In genomic region chr16:49753318-49753717, GRCm38 (mm10) we compare ENCODE assay signal across 13 mouse cellular contexts. TPM values are rescaled to one million over a fixed set of nuclear protein-coding genes. Genes with fewer than 3 reads are reported as not detected.
DNase-seq lines count a peak whose midpoint lies in the region; ATAC-seq and TF ChIP-seq lines count a peak whose summit lies in the region.
"Had no signal": no experiment of that assay in that cellular context is flagged by ENCODE, and none has a peak within 500 bp of the region (broad histone marks: within the 10 kb centered on the region; RNA-seq: fewer than 3 reads in every experiment).

No protein-coding gene starts in this region.

- H3K9me3 ChIP-seq in intestine, embryonic 14.5 days (ENCODE audit: control insufficient read depth, low read length): no peaks in the 10 kb centered on the region
- no peaks in the 10 kb centered on the region for H3K9me3 ChIP-seq in intestine, embryonic 15.5 days
- no peaks in the 10 kb centered on the region for H3K9me3 ChIP-seq in embryonic facial prominence, embryonic 13.5 days
- no peaks in the 10 kb centered on the region for H3K9me3 ChIP-seq in hindbrain, embryonic 13.5 days
- no peaks in the 10 kb centered on the region for H3K9me3 ChIP-seq in midbrain, embryonic 16.5 days (replicated peaks; ENCODE audit: control insufficient read depth, low read length, poor library complexity, severe bottlenecking)

- TF ChIP-seq POLR2A in thymus, adult 2 months (IDR thresholded peaks at IDR 0.05; ENCODE audit: control insufficient read depth, extremely low read depth, insufficient read depth, low read length, poor library complexity): no peak

- H3K27me3 ChIP-seq in intestine, embryonic 14.5 days (replicated peaks; ENCODE audit: control insufficient read depth, insufficient read depth, low read length): no peaks in the 10 kb centered on the region
- H3K27me3 ChIP-seq in intestine, embryonic 15.5 days (replicated peaks): no peaks in the 10 kb centered on the region
- no peaks in the 10 kb centered on the region for H3K27me3 ChIP-seq in embryonic facial prominence, embryonic 13.5 days
- H3K27me3 ChIP-seq in hindbrain, embryonic 13.5 days: no peaks in the 10 kb centered on the region
- no peaks in the 10 kb centered on the region for H3K27me3 ChIP-seq in midbrain, embryonic 16.5 days (ENCODE audit: control insufficient read depth, insufficient read depth, low read depth, low read length)
- H3K27me3 ChIP-seq in thymus, adult 2 months (ENCODE audit: control insufficient read depth, insufficient read depth, low read length): no peaks in the 10 kb centered on the region

- no peak for DNase-seq in intestine, embryonic 14.5 days (ENCODE audit: low spot score)
- no peak for DNase-seq in thymus, adult 2 months
- no peak for DNase-seq in lung, postnatal 36 days
- no peak for DNase-seq in heart, adult 11 months
- DNase-seq: adrenal gland, postnatal 10 days; cerebellum, adult 8-10 months; layer of hippocampus, postnatal 36 days; lung, postnatal 14 days had no signal

- H3K36me3 ChIP-seq in intestine, embryonic 14.5 days (ENCODE audit: control insufficient read depth, insufficient read depth, low read length): no peaks in the 10 kb centered on the region
- no peaks in the 10 kb centered on the region for H3K36me3 ChIP-seq in intestine, embryonic 15.5 days
- H3K36me3 ChIP-seq in embryonic facial prominence, embryonic 13.5 days: no peaks in the 10 kb centered on the region
- no peaks in the 10 kb centered on the region for H3K36me3 ChIP-seq in hindbrain, embryonic 13.5 days
- H3K36me3 ChIP-seq in midbrain, embryonic 16.5 days (ENCODE audit: control insufficient read depth, insufficient read depth, low read length): no peaks in the 10 kb centered on the region
- H3K36me3 ChIP-seq in thymus, adult 2 months (ENCODE audit: control insufficient read depth, insufficient read depth, low read length): no peaks in the 10 kb centered on the region

- ATAC-seq in intestine, embryonic 14.5 days (replicated peaks; ENCODE audit: low FRiP score, low TSS enrichment, low read depth): 0 out of 2 replicates have a peak, but pooled peaks have one; percentile 50
- ATAC-seq in intestine, embryonic 15.5 days: no peak
- ATAC-seq in embryonic facial prominence, embryonic 13.5 days (ENCODE audit: insufficient number of reproducible peaks, insufficient read depth, low FRiP score, low TSS enrichment, low read depth): no peak
- peak; percentile 76 for ATAC-seq in hindbrain, embryonic 13.5 days (ENCODE audit: low FRiP score)
- ATAC-seq in midbrain, embryonic 16.5 days: peak; percentile 78

- H3K4me3 ChIP-seq in intestine, embryonic 14.5 days (ENCODE audit: low read depth, low read length): no peak overlapping the region
- no peak overlapping the region for H3K4me3 ChIP-seq in intestine, embryonic 15.5 days (replicated peaks)
- no peak overlapping the region for H3K4me3 ChIP-seq in embryonic facial prominence, embryonic 13.5 days
- no peak overlapping the region for H3K4me3 ChIP-seq in hindbrain, embryonic 13.5 days
- H3K4me3 ChIP-seq in midbrain, embryonic 16.5 days (ENCODE audit: low read depth, low read length): no peak overlapping the region
- H3K4me3 ChIP-seq in thymus, adult 2 months (ENCODE audit: control insufficient read depth, insufficient read depth, low read length): no peak overlapping the region
- H3K4me3 ChIP-seq: erythroblast, embryonic 14.5 days had no signal

- no peaks in the 10 kb centered on the region for H3K4me1 ChIP-seq in intestine, embryonic 14.5 days (replicated peaks; ENCODE audit: control insufficient read depth, insufficient read depth, low read length)
- H3K4me1 ChIP-seq in intestine, embryonic 15.5 days (replicated peaks): no peaks in the 10 kb centered on the region
- peaks cover 6% of the 10 kb centered on the region for H3K4me1 ChIP-seq in embryonic facial prominence, embryonic 13.5 days
- peaks cover 5% of the 10 kb centered on the region; the same call in 1 of the 2 replicates for H3K4me1 ChIP-seq in hindbrain, embryonic 13.5 days (replicated peaks)
- no peaks in the 10 kb centered on the region for H3K4me1 ChIP-seq in midbrain, embryonic 16.5 days (ENCODE audit: control insufficient read depth, insufficient read depth, low read length)
- peaks cover 3% of the 10 kb centered on the region for H3K4me1 ChIP-seq in thymus, adult 2 months (replicated peaks; ENCODE audit: control insufficient read depth, insufficient read depth, low read length)

- H3K9ac ChIP-seq in intestine, embryonic 14.5 days (ENCODE audit: low read length): no peak overlapping the region
- no peak overlapping the region for H3K9ac ChIP-seq in intestine, embryonic 15.5 days
- H3K9ac ChIP-seq in embryonic facial prominence, embryonic 13.5 days: no peak overlapping the region
- no peak overlapping the region for H3K9ac ChIP-seq in hindbrain, embryonic 13.5 days
- H3K9ac ChIP-seq in midbrain, embryonic 16.5 days (ENCODE audit: low read depth, low read length): no peak overlapping the region

- 49% methylated on average over 3 of the region's 3 CpGs for WGBS in intestine, embryonic 14.5 days
- 62% methylated on average over 3 of the region's 3 CpGs for WGBS in intestine, embryonic 15.5 days
- WGBS in embryonic facial prominence, embryonic 13.5 days: 31% methylated on average over 3 of the region's 3 CpGs
- 36% methylated on average over 3 of the region's 3 CpGs for WGBS in hindbrain, embryonic 13.5 days
- 32% methylated on average over 3 of the region's 3 CpGs for WGBS in midbrain, embryonic 16.5 days
- WGBS in thymus, adult 2 months: 82% methylated on average over 3 of the region's 3 CpGs

- H3K4me2 ChIP-seq in intestine, embryonic 14.5 days (ENCODE audit: low read length): no peak overlapping the region
- H3K4me2 ChIP-seq in intestine, embryonic 15.5 days (replicated peaks): no peak overlapping the region
- H3K4me2 ChIP-seq in embryonic facial prominence, embryonic 13.5 days: no peak overlapping the region
- no peak overlapping the region for H3K4me2 ChIP-seq in hindbrain, embryonic 13.5 days
- no peak overlapping the region for H3K4me2 ChIP-seq in midbrain, embryonic 16.5 days (ENCODE audit: low read length)

- no peak overlapping the region for H3K27ac ChIP-seq in intestine, embryonic 14.5 days (ENCODE audit: low read depth)
- no peak overlapping the region for H3K27ac ChIP-seq in intestine, embryonic 15.5 days
- 0 out of 2 replicates have a peak overlapping the region, but pooled peaks have one; percentile 16 for H3K27ac ChIP-seq in embryonic facial prominence, embryonic 13.5 days
- peak overlapping the region; percentile 52 for H3K27ac ChIP-seq in hindbrain, embryonic 13.5 days
- H3K27ac ChIP-seq in midbrain, embryonic 16.5 days (ENCODE audit: low read length): no peak overlapping the region
- H3K27ac ChIP-seq in thymus, adult 2 months (ENCODE audit: control insufficient read depth, insufficient read depth, low read length): no peak overlapping the region

- no peak for TF ChIP-seq CTCF in thymus, adult 2 months (IDR thresholded peaks at IDR 0.05; ENCODE audit: borderline replicate concordance, control insufficient read depth, extremely low read depth, insufficient read depth, low read length, poor library complexity)

RNA-seq across cellular contexts. Expression of gene Cd47, which starts 47.0 kb away (rescaled TPM):
- 68.0 and 74.7 TPM in 2 replicates for polyA plus RNA-seq in intestine, embryonic 14.5 days (2014; fragmentation: Nextera tagmentation; extraction: Ambion mirVana)
- 79.0 and 85.0 TPM in 2 replicates for polyA plus RNA-seq in intestine, embryonic 15.5 days (2015; fragmentation: Nextera tagmentation; extraction: Ambion mirVana)
- 70.1 and 83.0 TPM in 2 replicates for polyA plus RNA-seq in embryonic facial prominence, embryonic 13.5 days (2015; fragmentation: Nextera tagmentation; extraction: Ambion mirVana)
- 110 and 119 TPM in 2 replicates for polyA plus RNA-seq in hindbrain, embryonic 13.5 days (2015; fragmentation: Nextera tagmentation; extraction: Ambion mirVana)
- 157 and 169 TPM in 2 replicates for polyA plus RNA-seq in midbrain, embryonic 16.5 days (2015; fragmentation: Nextera tagmentation; extraction: Ambion mirVana)
- 112 and 127 TPM in 2 replicates for polyA plus RNA-seq in thymus, adult 2 months (2012; rRNA removed)

RNA-seq across cellular contexts. Expression of gene Ift57, which starts 54.3 kb away (rescaled TPM):
- 18.7 and 20.0 TPM in 2 replicates for polyA plus RNA-seq in intestine, embryonic 14.5 days (2014; fragmentation: Nextera tagmentation; extraction: Ambion mirVana)
- polyA plus RNA-seq in intestine, embryonic 15.5 days (2015; fragmentation: Nextera tagmentation; extraction: Ambion mirVana): 17.1 and 17.5 TPM in 2 replicates
- polyA plus RNA-seq in embryonic facial prominence, embryonic 13.5 days (2015; fragmentation: Nextera tagmentation; extraction: Ambion mirVana): 37.7 and 41.5 TPM in 2 replicates
- polyA plus RNA-seq in hindbrain, embryonic 13.5 days (2015; fragmentation: Nextera tagmentation; extraction: Ambion mirVana): 41.5 and 43.5 TPM in 2 replicates
- 43.7 and 56.7 TPM in 2 replicates for polyA plus RNA-seq in midbrain, embryonic 16.5 days (2015; fragmentation: Nextera tagmentation; extraction: Ambion mirVana)
- 3.9 and 4.5 TPM in 2 replicates for polyA plus RNA-seq in thymus, adult 2 months (2012; rRNA removed)

Comparison
In these comparisons a context has a peak if more than half of its experiments do, and no peak if none do; other contexts are left out.
1. ATAC-seq: peak in intestine, embryonic 14.5 days (single experiment), hindbrain, embryonic 13.5 days (single experiment) and midbrain, embryonic 16.5 days (single experiment); none in intestine, embryonic 15.5 days (single experiment) and embryonic facial prominence, embryonic 13.5 days (single experiment).
2. H3K27ac ChIP-seq: peak in embryonic facial prominence, embryonic 13.5 days (single experiment) and hindbrain, embryonic 13.5 days (single experiment); none in intestine, embryonic 14.5 days (single experiment), intestine, embryonic 15.5 days (single experiment), midbrain, embryonic 16.5 days (single experiment) and thymus, adult 2 months (single experiment).